Mouse (Mus musculus): Measurements from ENCODE around the gene Serpinb8.

Serpinb8 gene

GRCm38 (mm10) chr1:107642457-107643118 is 52.8 kb downstream of the Serpinb8 start:
- in situ Hi-C loops (cut with MboI, MseI) = no loop called here

- in situ Hi-C loops (cut with MboI, MseI) = no loop called here
These were observed 55.3 kb downstream of the Serpinb8 start for GRCm38 (mm10) chr1:107645086-107645485.

- in situ Hi-C loops (cut with MboI, MseI) = no loop called here
These were observed 67.9 kb downstream of the Serpinb8 start for GRCm38 (mm10) chr1:107657689-107658088.

Data from T-helper 17 cell (primary cell).